Mouse (Mus musculus): ENCODE measurements at regions not wholly inside any gene's neighbourhood (a gene's known extent, or its start where the extent isn't known, plus 50 kb on each side); places are given as distances from the start of the nearest gene placed in this dataset.

DNA sequence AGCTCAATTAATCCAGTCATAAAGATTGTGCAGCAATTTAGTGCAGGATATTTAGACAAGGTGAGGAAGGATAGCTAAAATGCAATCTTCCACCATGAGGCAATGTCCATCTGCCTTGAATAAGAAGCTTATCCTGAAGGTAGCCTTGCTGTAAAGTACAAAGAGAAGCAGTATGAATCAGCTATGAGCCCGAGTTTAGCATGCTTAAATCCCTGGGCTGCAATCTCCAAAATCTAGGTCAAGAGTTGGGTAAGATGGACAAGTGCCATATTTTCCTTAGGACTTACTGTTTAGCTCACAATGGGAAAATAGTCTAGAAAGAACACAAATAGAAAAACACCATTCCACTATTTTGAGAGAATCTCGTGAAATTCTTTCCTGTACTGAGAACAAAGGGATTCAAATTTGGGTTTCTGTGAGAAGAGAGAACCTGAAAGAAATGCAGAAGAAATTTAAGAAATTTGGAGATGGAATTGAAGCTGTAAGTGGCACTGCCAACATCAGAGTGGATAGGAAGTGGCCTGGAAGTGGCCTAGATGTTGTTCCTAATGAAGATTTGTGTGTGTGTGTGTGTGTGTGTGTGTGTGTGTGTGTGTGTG, 449.9 kb downstream of the Tns3 start:
- H3K9ac ChIP-seq (ENCODE audit: low read length), result no peak overlapping the region
- no peak overlapping the region for H3K4me3 ChIP-seq (ENCODE audit: low read depth, low read length)
- H3K27ac ChIP-seq (ENCODE audit: low read depth), result no peak overlapping the region
- no peaks in the 10 kb centered on the region for H3K27me3 ChIP-seq (replicated peaks; ENCODE audit: control insufficient read depth, insufficient read depth, low read length)
- no peak for ATAC-seq (replicated peaks; ENCODE audit: low FRiP score, low TSS enrichment, low read depth)
- H3K4me2 ChIP-seq (ENCODE audit: low read length), result no peak overlapping the region
- no peaks in the 10 kb centered on the region for H3K4me1 ChIP-seq (replicated peaks; ENCODE audit: control insufficient read depth, insufficient read depth, low read length)
- 74% methylated on average over 2 of the region's 2 CpGs for WGBS
- H3K9me3 ChIP-seq (ENCODE audit: control insufficient read depth, low read length), result no peaks in the 10 kb centered on the region
- no peaks in the 10 kb centered on the region for H3K36me3 ChIP-seq (ENCODE audit: control insufficient read depth, insufficient read depth, low read length)
- DNase-seq (ENCODE audit: low spot score), result no peak

GRCm38 (mm10) chr11:8213130-8213529, 451.2 kb downstream of the Tns3 start:
- Histone ChIP-seq H3K9me3 (ENCODE audit: control insufficient read depth, low read length) (no peaks in the 10 kb centered on the region), H3K27me3 (replicated peaks; ENCODE audit: control insufficient read depth, insufficient read depth, low read length) (no peaks in the 10 kb centered on the region), H3K4me1 (replicated peaks; ENCODE audit: control insufficient read depth, insufficient read depth, low read length) (no peaks in the 10 kb centered on the region), H3K4me2 (ENCODE audit: low read length) (no peak overlapping the region), H3K4me3 (ENCODE audit: low read depth, low read length) (no peak overlapping the region), H3K9ac (ENCODE audit: low read length) (no peak overlapping the region), H3K36me3 (ENCODE audit: control insufficient read depth, insufficient read depth, low read length) (no peaks in the 10 kb centered on the region), H3K27ac (ENCODE audit: low read depth) (no peak overlapping the region)
- no peak for DNase-seq (ENCODE audit: low spot score)
- ATAC-seq (replicated peaks; ENCODE audit: low FRiP score, low TSS enrichment, low read depth), result no peak
- WGBS, result 90% methylated on average over 3 of the region's 3 CpGs

- no peaks in the 10 kb centered on the region for H3K9me3 ChIP-seq (ENCODE audit: control insufficient read depth, low read length)
- ATAC-seq (replicated peaks; ENCODE audit: low FRiP score, low TSS enrichment, low read depth), result no peak
- no peaks in the 10 kb centered on the region for H3K4me1 ChIP-seq (replicated peaks; ENCODE audit: control insufficient read depth, insufficient read depth, low read length)
Measured at GRCm38 (mm10) chr11:8212714-8213113, 451.6 kb downstream of the Tns3 start.

GRCm38 (mm10) chr11:8209041-8209440, 455.3 kb downstream of the Tns3 start:
- H3K9ac ChIP-seq (ENCODE audit: low read length), result no peak overlapping the region
- H3K27me3 ChIP-seq (replicated peaks; ENCODE audit: control insufficient read depth, insufficient read depth, low read length), result no peaks in the 10 kb centered on the region
- no peak overlapping the region for H3K4me2 ChIP-seq (ENCODE audit: low read length)
- DNase-seq (ENCODE audit: low spot score), result no peak
- 79% methylated on average over 2 of the region's 2 CpGs for WGBS
- H3K9me3 ChIP-seq (ENCODE audit: control insufficient read depth, low read length), result no peaks in the 10 kb centered on the region
- no peaks in the 10 kb centered on the region for H3K4me1 ChIP-seq (replicated peaks; ENCODE audit: control insufficient read depth, insufficient read depth, low read length)
- H3K27ac ChIP-seq (ENCODE audit: low read depth), result no peak overlapping the region
- H3K4me3 ChIP-seq (ENCODE audit: low read depth, low read length), result no peak overlapping the region
- no peaks in the 10 kb centered on the region for H3K36me3 ChIP-seq (ENCODE audit: control insufficient read depth, insufficient read depth, low read length)
- ATAC-seq (replicated peaks; ENCODE audit: low FRiP score, low TSS enrichment, low read depth), result no peak

More at GRCm38 (mm10) chr11:8212714-8213113, 451.6 kb downstream of the Tns3 start:
- H3K9ac ChIP-seq (ENCODE audit: low read length), result no peak overlapping the region
- no peak for DNase-seq (ENCODE audit: low spot score)
- no peak overlapping the region for H3K4me3 ChIP-seq (ENCODE audit: low read depth, low read length)
- no peak overlapping the region for H3K27ac ChIP-seq (ENCODE audit: low read depth)
- H3K4me2 ChIP-seq (ENCODE audit: low read length), result no peak overlapping the region
- no peaks in the 10 kb centered on the region for H3K27me3 ChIP-seq (replicated peaks; ENCODE audit: control insufficient read depth, insufficient read depth, low read length)
- no peaks in the 10 kb centered on the region for H3K36me3 ChIP-seq (ENCODE audit: control insufficient read depth, insufficient read depth, low read length)
- WGBS, result 73% methylated on average over 4 of the region's 4 CpGs

DNA sequence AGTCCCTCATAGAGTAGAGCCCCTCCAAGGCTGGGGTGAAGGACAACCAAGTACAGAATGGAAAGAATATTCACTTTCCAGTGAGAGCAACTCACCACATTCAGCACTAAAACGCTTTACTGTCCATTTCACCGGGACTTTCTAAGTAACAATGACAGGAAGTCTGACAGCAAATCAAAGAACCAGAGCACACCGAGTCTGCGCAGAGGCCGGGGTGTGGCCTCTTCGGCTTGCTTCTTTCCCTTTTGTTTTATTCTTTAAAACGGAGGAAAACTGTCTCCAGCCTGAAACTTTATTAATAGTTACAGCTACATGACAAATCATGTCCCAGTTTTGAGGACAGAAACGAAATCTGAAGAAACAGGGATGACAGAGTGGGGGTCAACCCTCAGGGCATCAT, 465.0 kb downstream of the Tns3 start:
- WGBS, result 73% methylated on average over 8 of the region's 8 CpGs
- ATAC-seq (replicated peaks; ENCODE audit: low FRiP score, low TSS enrichment, low read depth) (no peak), DNase-seq (ENCODE audit: low spot score) (no peak)
- no peaks in the 10 kb centered on the region for H3K27me3 ChIP-seq (replicated peaks; ENCODE audit: control insufficient read depth, insufficient read depth, low read length)
- H3K9me3 ChIP-seq (ENCODE audit: control insufficient read depth, low read length), result no peaks in the 10 kb centered on the region
- H3K4me2 ChIP-seq (ENCODE audit: low read length), result no peak overlapping the region
- H3K9ac ChIP-seq (ENCODE audit: low read length), result no peak overlapping the region
- no peak overlapping the region for H3K4me3 ChIP-seq (ENCODE audit: low read depth, low read length)
- H3K36me3 ChIP-seq (ENCODE audit: control insufficient read depth, insufficient read depth, low read length), result no peaks in the 10 kb centered on the region
- no peaks in the 10 kb centered on the region for H3K4me1 ChIP-seq (replicated peaks; ENCODE audit: control insufficient read depth, insufficient read depth, low read length)
- H3K27ac ChIP-seq (ENCODE audit: low read depth), result no peak overlapping the region
